Mouse (Mus musculus) G1E (cell line): Measurements from ENCODE around the gene Slc16a4.

Experiments used
- CTCF ChIP-seq: IDR thresholded peaks from 2 replicates; pipeline ENCODE4 v1.5.1; 2012; ENCODE audit warnings: low read depth, low read length, inconsistent platforms, mixed read lengths
- GATA1 ChIP-seq: IDR thresholded peaks from 2 replicates; pipeline ENCODE4 v1.6.1; 2012; ENCODE audit warnings: borderline replicate concordance, low read length, inconsistent platforms, mixed read lengths
- GATA2 ChIP-seq: IDR thresholded peaks from 2 replicates; pipeline ENCODE4 v1.6.1; 2012; ENCODE audit warnings: low read depth, low read length, inconsistent platforms, borderline replicate concordance
- POLR2AphosphoS5 ChIP-seq: IDR thresholded peaks from 2 replicates; pipeline ENCODE4 v1.6.1; 2012; ENCODE audit warnings: low read depth, low read length, inconsistent platforms; ENCODE audit not compliant: insufficient replicate concordance
- TAL1 ChIP-seq: conservative IDR thresholded peaks from 2 replicates; pipeline ENCODE4 v1.6.1; 2012; ENCODE audit warnings: low read depth, low read length, inconsistent platforms, mixed read lengths

GRCm38 (mm10) chr3:107331746-107332126 is 40.7 kb downstream of the Slc16a4 start:
- no peak for TF ChIP-seq CTCF
- TF ChIP-seq TAL1 = no peak
- no peak for TF ChIP-seq POLR2AphosphoS5
- TF ChIP-seq GATA2 = no peak
- TF ChIP-seq GATA1 = no peak
